Mouse (Mus musculus): Measurements from ENCODE around the gene Vkorc1l1.

Vkorc1l1 gene

DNA sequence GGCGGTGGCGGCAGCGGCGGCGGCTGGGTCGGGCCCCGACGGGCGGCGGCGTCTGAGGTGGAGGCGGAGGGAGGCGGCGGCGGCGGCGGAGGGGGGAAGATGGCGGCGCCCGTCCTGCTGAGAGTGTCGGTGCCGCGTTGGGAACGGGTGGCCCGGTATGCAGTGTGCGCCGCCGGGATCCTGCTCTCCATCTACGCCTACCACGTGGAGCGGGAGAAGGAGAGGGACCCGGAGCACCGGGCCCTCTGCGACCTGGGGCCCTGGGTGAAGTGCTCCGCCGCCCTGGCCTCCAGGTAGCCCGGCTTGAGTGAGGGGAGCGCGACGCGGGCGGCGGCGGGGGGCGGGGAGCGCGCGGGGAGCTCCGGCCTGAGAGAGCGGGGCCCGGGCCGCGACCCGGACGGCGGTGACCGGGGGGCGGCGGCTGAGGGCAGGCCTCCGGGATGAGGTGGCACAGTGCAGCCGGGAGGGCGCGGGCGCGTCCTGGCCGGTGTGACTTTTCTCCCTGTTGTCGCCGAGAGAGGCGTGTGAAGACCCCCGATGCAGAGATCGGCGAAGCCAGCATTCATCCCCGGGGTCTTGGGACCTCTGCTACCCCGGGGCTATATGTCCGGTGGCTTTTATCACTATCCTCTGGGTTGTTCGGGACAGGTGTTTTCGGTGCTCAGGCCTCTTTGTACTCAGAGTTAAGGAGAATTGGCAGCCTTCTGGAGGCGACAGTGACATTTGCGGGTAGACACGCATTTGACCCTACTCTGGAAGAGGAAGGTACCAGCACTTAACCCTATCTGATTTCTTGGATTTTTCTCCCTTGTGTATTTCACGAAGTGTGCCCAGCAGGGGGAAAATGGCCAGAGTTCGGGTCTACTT, 536 bp downstream of the Vkorc1l1 start:
- ATAC-seq (ENCODE audit: low TSS enrichment) = peak; percentile 5; the same call in 1 of the 2 replicates

DNA sequence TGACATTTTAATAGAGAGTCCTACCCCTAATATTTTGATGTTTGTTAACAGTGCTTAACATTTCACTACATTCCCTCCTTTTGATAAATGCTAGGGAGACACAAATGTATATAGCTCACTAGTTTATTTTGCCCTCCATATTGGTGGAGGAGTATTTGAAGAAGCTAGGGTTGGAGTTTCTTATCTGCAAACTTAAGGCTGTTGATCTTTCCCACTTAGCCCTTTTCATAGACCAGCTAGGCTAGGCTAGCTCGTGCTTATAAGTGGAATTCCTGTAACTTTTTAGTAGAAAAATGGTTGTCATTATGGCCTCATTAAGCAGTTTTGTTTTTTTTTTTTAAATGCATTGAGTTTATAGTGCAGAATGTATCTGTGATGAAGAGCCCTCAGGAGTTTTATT, 1.6 kb downstream of the Vkorc1l1 start:
- no peak for ATAC-seq (ENCODE audit: low TSS enrichment)

DNA sequence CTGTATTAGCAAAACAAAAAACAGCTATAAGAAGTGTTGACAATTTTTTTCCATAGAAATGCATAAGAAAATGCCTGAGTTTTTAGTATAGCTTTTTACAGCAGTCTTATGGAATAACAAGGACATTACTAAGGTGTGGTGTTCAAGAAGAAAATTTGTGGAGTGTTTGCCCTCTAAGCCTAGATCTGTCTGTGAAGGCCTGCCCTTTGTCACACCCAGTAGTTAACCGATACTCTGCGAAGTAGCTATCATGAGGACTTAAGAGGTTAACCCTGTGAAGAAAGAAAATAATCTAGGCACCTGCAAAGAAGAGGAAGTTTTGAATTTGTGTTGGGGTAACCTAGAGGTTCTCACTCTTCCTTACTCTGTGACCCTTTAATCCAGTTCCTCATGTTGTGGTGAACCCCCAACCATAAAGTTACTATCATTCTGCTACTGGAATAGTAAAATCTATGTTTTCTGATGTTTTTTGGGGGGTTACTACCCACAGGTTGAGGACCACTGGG, 5.8 kb downstream of the Vkorc1l1 start:
- no peak for ATAC-seq (ENCODE audit: low TSS enrichment)

DNA sequence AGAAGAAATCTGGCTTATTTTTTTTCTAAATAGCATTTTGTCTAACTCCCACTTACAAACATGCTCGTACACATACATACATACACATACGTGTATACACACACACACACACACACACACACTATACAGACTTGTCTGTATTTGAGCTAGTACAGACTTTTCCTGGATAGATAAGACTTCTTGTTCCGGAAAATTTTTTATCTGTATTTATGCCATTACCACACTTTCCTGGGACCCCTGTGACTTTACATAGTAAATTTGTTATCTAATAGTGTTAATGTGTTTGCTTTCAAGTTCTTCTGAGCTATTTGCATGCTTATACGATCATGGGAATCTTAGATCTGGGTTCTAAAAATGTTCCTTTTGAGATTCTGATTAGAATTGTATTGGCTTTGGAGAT, 10.4 kb downstream of the Vkorc1l1 start:
- ATAC-seq (ENCODE audit: low TSS enrichment) = no peak

DNA sequence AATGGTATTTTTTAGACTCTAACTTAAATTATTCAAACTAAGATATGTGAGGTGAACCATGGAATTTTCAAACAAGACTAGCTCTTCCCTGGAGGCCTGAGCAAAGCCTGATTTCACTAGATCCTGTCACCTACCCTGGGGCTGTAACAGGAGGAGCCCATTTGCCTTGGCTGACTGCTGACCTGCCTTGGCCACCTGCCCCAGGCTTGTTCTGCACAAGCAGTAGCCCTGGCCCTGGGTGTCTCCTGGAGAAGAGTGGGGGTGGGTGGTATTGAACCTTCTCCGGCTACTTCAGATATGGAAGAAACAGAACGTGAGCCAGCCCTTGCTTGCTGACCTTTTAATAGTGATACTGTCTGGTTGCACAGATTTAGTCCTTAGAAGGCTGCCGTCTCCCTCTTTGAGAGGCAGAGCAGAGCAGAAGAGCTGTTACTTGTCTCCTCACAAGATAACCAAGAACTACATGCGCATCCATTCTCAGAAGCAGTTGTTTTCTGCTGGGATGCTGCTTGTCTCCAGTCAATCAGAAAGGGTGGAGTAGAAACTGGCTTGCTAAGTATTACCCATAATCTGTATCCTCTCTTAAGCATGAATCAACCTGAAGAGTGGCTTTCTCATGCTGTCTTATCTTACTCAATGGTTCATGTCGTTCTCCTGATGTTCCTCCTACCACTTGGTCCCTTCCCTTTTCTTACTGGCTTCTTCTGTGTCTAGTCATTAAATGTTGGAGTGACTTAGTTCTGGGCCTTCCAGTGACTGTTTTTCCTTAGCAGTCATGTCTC, 12.9 kb downstream of the Vkorc1l1 start:
- no peak for ATAC-seq (ENCODE audit: low TSS enrichment)

DNA sequence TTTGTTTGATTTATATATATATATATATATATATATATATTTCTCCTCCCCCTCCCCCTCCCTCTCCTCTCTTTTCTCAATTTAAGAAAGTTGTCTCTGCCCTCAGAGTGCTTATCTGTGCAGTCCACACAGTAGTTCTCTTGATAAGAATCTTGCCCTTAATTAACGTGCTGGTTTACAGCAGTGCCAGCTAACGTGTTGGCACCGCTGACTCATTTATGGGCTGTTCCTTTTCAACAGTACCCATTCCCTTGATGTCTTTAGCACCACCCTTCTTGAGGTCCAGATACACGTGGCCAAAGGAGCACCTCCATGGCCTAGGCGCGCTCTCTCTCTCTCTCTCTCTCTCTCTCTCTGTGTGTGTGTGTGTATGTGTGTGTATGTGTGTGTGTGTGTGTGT, 14.0 kb downstream of the Vkorc1l1 start:
- no peak for ATAC-seq (ENCODE audit: low TSS enrichment)

DNA sequence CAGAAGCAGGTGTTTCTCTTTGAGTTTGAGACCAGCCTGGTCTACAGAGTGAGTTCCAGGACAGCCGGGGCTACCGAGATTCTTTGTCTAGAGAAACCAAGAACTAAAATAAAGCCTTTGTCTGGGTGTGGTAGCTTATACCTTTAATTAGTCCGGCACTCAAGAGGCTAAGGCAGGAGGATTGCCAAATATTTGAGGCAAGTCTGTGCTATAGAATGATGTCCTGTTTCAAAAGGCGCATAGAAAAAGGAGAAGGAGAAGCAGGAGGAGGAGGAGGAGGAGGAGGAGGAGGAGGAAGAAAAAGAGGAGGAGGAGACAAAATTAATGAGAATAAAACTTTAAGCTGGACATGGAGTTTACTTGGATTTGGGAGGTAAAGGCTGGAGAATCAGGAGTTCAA, 21.5 kb downstream of the Vkorc1l1 start:
- no peak for ATAC-seq (ENCODE audit: low TSS enrichment)

DNA sequence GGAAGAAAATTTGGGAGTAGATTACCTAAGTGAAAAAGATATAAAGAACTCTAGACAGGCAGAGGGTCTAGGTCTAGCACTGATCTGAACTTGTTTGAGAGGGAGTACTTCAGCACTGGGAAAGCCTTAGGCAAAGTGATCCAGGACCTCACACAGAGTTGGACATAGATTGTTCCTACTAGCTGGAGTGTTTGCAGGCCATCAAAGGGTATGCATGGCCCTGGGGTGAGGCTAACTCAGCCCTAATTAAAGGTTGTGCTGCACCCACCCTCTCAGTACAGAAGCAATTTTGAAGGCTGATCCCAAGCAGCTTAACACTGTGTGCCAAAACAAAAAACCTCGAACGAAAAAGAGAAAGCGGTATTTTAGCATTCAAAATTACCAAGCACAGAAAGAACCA, 24.7 kb downstream of the Vkorc1l1 start:
- ATAC-seq (ENCODE audit: low TSS enrichment) = no peak

DNA sequence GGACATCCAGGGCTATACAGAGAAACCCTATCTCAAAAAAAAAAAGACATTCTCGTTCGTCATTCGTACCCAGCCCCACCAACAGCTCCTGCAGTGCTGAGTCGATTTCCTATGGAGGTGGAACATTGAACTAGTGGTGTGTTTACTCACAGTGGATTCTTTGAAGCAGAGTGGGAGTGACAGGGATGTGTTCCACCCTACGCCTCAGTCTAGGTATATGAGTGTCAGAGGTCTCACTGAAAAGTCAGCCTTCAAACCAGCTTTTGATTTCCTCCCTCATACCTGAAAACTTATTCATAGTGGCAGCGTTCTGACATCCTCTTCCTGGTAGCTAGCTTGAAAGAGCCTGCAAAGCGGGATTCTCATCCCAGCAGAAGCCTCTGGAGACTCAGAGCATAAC, 26.6 kb downstream of the Vkorc1l1 start:
- no peak for ATAC-seq (ENCODE audit: low TSS enrichment)

DNA sequence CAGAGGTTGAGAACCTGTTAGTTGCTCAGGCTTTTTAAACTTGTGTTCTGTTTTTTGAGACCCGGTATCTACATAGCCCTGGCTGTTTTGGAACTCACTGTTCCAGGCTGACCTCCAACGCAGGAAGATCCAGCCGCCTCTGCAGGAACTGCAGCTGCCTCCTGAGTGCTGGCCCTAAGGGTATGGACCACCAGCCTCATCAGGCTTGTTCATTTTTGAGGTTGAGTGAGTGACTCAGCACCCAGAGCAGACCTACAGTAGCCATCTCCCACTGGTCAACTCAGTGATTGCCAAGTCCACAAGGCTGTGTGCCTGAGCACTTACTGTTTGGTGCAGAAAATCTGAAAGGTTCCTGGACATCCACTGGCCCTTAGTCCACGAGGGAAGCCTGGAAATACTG, 29.7 kb downstream of the Vkorc1l1 start:
- no peak for ATAC-seq (ENCODE audit: low TSS enrichment)

DNA sequence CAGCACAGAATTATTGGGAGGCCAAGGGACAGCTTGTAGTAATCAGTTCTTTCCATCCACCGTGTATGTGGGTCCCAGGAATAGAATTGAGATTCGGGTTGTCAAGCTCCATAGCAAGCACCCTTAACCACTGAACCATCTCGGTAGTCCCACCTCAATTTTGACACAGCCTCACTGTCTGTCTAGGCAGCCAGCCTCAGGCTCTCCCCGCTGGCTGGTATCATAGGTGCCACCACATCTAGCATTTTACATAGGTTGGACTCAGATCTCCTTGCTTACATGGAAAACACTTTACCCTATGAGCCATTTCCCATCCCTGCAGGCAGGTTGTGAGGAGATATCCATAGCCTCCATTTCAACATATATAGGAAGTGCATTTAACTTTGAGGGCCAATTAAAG, 32.6 kb downstream of the Vkorc1l1 start:
- ATAC-seq (ENCODE audit: low TSS enrichment) = no peak

DNA sequence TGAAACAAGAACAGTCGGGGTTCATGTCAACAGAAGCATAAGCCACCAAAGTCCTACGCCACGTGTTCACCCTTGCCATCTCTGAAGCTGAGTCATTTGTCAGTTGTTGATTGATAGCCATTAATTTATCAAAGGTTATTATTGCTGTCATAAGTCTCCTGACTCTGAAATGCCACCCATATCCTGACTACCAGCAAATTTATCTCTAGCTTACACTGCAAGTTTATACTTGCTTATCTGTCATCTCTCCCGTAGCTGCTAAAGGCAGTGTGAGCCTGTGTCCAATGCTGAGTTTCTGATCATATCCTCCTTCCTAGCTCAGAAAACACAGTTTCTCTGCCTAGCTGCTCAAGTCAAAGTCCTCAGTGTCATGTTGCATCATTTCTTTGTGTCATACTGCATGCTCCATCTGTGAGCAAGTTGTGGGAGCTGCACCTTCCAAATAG, 33.1 kb downstream of the Vkorc1l1 start:
- no peak for ATAC-seq (ENCODE audit: low TSS enrichment)

DNA sequence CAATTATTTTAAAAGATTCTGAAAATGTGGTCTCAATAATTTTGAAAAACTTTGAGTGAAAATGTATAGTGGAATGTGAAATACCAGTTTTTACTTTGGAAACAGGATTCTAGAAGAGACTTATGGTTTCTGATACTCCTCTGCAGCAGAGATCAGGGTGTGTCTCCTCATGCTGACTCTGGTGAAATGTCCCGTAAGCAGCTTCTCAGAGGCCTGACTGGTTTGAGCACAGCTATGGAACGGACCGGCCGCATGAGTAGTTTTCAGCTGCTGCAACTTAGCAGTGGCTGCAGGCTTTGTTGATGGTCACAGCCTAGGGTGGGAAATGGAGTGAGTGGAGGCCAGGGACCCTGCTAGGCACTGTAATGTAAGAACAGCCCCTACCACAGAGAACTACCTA, 36.0 kb downstream of the Vkorc1l1 start:
- ATAC-seq (ENCODE audit: low TSS enrichment) = no peak

DNA sequence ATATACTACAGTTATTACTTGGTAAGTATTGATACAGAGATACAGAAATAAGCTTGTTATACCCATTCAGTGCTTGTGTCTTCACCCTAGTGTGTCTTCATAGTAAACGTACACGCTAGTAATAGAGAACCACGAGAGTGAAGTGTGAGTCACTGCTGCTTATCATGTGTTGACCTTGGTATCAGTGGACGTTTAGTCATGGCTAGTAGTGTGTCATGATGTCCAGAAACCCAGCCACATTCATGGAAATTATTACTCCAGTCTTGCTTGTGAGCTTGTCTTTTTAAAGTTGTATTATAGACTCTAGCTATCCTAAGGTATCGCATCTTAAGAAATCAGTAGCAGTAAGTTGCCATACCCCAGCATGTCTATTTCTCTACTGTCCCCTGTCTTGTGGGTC, 36.8 kb downstream of the Vkorc1l1 start:
- ATAC-seq (ENCODE audit: low TSS enrichment) = no peak

DNA sequence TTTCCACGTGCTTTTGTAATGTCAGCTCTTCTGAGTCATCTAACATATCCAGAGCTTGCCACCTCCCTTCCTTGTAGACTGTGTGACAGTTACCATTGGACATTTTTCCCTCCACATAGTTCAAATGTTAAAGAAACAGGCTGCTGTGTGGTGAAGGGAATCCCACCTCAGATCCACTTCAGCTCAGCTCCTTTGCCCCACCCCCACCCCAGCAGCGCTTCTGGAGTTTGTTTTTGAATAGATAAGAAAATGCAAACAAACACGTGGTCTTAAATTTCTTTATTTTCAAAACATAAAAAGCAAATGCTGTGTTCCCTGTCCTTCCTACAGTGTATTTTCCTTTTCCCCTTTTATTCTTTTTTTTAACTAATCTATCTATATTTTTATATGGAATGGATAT, 38.4 kb downstream of the Vkorc1l1 start:
- no peak for ATAC-seq (ENCODE audit: low TSS enrichment)

DNA sequence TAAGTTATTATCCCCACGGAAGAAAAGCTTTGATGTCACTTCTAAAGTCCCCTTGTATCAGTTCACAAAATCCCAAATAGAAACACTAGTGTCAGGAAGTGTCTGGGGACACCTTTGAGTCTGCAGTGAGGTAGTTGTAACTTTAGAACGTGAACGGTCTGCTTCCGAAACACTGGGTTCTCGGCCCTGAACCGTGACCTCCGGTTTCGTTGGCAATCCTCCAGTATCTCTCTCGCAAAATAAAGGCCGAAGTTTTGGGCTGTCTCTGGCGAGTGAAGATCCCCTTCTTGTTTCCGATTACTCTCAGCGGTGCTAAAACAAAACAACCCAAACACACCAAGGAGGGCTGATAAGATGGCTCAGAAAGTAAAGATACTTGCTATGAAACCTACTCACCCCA, 47.6 kb downstream of the Vkorc1l1 start:
- no peak for ATAC-seq (ENCODE audit: low TSS enrichment)

DNA sequence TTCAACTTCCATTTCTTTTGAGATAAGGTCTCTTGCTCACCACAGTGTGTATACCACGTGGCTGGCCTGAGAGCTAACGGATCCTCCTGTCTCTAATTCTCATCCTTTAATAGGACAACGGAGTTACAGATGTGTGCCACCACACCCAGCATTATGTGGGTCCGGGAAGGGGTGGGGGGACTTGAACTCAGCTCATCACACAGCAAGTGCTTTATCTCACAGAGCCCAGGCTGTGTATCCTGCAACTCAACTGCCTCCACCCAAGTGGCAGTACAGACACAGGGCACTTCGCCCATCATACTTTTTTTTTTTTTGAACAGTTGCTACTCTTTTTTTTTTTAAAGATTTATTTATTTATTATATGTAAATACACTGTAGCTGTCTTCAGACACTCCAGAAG, 50.1 kb downstream of the Vkorc1l1 start:
- no peak for ATAC-seq (ENCODE audit: low TSS enrichment)

DNA sequence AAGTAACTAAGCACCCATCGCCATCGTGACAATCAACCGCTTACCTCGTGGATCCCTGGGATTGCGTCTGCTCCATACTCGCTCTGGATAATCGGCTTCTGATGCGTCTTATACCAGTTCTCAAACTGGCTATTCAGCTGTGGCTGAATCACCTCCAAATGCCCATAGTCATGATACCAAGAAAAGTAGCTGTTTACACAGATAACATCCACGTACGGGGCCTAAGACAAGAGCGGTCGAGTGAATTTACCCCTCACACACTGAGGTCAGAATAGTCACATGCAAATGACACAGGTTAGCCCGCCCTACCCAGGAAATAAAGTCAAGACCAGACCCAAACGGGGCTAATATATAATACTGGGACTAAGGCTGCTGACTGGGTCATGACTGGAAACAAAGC, 51.6 kb downstream of the Vkorc1l1 start:
- no peak for ATAC-seq (ENCODE audit: low TSS enrichment)

DNA sequence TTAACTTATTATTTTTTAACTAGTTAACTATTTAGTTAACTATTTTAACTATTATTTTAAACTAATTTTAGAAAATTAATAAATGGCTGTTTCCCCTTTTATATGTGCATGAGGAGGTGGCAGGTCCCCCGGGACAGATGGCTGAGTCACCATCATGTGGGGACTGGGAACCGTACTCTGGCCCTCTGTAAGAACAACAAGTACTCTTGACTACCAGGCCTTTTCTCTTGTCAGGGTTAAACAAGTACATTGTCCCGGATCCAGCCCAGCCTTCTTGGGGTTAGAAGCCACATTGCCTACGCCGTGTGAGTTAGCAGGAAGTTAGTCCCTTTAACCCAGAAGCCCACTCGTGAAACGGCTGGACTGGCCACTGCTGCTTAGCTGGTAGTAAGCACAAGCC, 53.2 kb downstream of the Vkorc1l1 start:
- no peak for ATAC-seq (ENCODE audit: low TSS enrichment)

DNA sequence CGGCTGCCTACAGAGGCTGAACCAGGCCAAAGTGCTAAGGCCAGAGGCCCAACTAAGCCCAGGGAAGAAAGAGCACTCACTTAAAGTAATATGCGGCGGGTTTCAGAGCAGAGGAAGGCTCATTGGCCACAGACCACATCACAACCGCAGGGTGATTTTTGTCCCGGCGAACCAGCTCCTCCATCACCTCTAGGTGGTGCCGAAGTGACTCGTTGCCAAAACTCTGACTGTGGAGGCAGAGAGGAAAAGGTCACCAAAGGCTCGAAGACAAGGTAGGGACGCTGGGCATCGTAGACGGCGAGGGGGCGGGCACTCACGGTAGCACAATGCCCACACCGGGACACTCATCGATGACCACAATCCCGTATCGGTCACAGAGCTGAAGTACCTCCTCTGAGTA, 55.9 kb downstream of the Vkorc1l1 start:
- no peak for ATAC-seq (ENCODE audit: low TSS enrichment)

DNA sequence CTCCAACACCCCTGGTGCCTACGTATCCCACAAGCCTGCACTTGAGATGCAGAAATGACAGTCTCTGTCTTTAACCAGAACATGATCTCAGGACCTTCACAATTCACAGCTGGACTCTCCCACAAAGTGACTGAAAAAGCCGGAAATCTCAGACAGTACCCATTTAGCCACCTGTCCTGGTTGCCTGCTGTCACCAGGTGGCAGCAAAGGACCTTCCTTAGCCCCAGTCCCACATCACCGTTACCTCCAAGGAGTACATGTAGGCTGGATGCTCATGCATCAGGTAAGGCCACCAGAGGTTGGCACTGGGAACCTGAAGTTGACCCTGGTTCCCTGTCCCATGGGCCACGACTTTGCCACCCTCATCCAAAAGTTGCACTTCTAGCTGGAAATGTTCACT, 57.3 kb downstream of the Vkorc1l1 start:
- no peak for ATAC-seq (ENCODE audit: low TSS enrichment)

DNA sequence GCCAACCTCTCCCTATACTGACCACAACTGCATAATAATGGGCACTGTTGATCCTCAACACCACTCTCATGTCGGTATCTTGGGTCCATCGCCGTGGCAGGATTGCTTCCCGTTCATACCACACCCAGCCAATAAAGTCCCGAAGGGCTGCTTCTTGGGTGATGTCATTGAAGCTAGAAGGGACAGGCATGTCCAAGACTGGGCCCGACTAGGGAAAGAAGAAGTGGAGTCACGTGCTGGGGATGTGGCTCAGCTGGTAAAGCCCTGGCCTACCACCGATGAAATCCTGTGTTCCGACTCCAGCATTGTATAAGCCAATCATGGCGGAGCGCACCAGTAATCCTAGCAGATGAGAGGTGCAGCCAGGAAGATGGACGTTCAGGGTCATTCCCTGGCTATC, 59.0 kb downstream of the Vkorc1l1 start:
- no peak for ATAC-seq (ENCODE audit: low TSS enrichment)

DNA sequence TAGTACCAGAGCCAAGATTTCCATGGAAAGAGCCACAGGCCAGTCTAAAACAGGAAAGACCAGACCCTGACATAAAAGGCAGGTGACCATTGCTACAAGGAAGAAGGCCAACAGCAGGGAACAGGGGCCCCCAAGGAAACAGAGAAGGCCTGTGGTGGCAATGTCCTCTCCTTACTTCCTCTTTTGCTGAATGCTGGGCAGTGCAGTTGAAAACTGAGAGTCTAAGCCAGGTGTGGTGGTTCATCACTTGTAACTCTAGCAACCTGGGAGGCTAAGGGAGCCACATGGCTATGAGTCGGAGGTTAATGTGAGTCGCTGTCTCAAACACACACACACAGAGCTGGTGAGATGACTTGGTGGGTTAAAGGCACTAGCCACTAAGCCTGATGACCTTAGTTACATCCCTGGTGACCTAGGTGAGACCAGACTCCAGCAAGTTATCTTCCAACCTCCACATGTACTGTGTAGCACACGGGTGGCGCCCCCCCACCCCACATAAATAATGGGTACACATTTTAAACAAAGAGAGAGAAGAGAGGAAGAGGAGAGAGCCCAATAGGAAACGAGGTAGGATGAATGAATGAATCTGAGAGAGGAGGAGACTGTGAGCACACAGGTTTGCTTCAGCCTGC, 59.7 kb downstream of the Vkorc1l1 start:
- ATAC-seq (ENCODE audit: low TSS enrichment) = no peak

Measured in frontal cortex, adult (tissue).